Mouse (Mus musculus): ENCODE measurements around the gene Cdk9. TPM values are rescaled to one million over a fixed set of nuclear protein-coding genes. Genes with fewer than 3 reads are reported as not detected.

The Cdk9 gene
- total and polyA plus RNA-seq, 3 experiments, result 30.9 to 125 TPM; not detected in 1

GRCm38 (mm10) chr2:32694691-32695090 lies 18.2 kb downstream of the Cdk9 start:
- DNase-seq (ENCODE audit: low read depth, low spot score), result no peak
- Histone ChIP-seq H3K4me3 (ENCODE audit: control insufficient read depth in 1 of 2, insufficient read depth in 1 of 2, low read depth in 2 of 2, low read length in 2 of 2) (peak overlapping the region in 1 of 2 experiments; percentile 64; a peak in 2 of 4 replicates), H3K79me2 (ENCODE audit: control insufficient read depth, insufficient read depth, low read length, poor library complexity) (peaks cover 15% of the 10 kb centered on the region), H3K27ac (ENCODE audit: control insufficient read depth, low read depth, low read length) (no peak overlapping the region), H3K27me3 (ENCODE audit: control insufficient read depth in 1 of 2, insufficient read depth in 2 of 2, low read length in 2 of 2) (no peaks in the 10 kb centered on the region), H3K4me1 (ENCODE audit: control insufficient read depth in 1 of 2, insufficient read depth in 2 of 2, low read length in 2 of 2) (peaks cover 0 to 15% of the 10 kb centered on the region in 2 experiments; a peak in 2 of 4 replicates), H3K9me3 (replicated peaks; ENCODE audit: insufficient read depth, low read length) (no peaks in the 10 kb centered on the region), H3K36me3 (ENCODE audit: control insufficient read depth in 1 of 2, insufficient read depth in 2 of 2, low read length in 2 of 2) (peaks cover 0 to 10% of the 10 kb centered on the region in 2 experiments; a peak in 2 of 4 replicates), H3K9ac (ENCODE audit: control insufficient read depth, low read depth, low read length, poor library complexity, severe bottlenecking) (peak overlapping the region; percentile 68; the same call in 1 of the 2 replicates)
- TF ChIP-seq EP300 (IDR thresholded peaks at IDR 0.05; ENCODE audit: low read depth in 1 of 2, low read length in 2 of 2), result no peak
- no peak for TF ChIP-seq TAL1 (IDR thresholded peaks at IDR 0.05; ENCODE audit: low read length)
- TF ChIP-seq USF2 (IDR thresholded peaks at IDR 0.05; ENCODE audit: borderline replicate concordance in 1 of 2, insufficient read depth in 1 of 2, low read depth in 1 of 2, low read length in 2 of 2), result no peak

GRCm38 (mm10) chr2:32693823-32694411 lies 19.0 kb downstream of the Cdk9 start:
- Histone ChIP-seq H3K79me2 (ENCODE audit: control insufficient read depth, insufficient read depth, low read length, poor library complexity) (peaks cover 15% of the 10 kb centered on the region), H3K27ac (ENCODE audit: control insufficient read depth, low read depth, low read length) (peak overlapping the region; percentile 71)
- TF ChIP-seq CHD2 (IDR thresholded peaks at IDR 0.05; ENCODE audit: low read length) (no peak), ZKSCAN1 (IDR thresholded peaks at IDR 0.05; ENCODE audit: low read depth, low read length) (no peak), POLR2AphosphoS5 (IDR thresholded peaks at IDR 0.05; ENCODE audit: borderline replicate concordance, low read depth, low read length) (no peak), GATA1 (IDR thresholded peaks at IDR 0.05; ENCODE audit: low read depth, low read length) (peak; percentile 94), ZC3H11A (IDR thresholded peaks at IDR 0.05; ENCODE audit: low read depth, low read length) (no peak), GABPA (IDR thresholded peaks at IDR 0.05; ENCODE audit: low read depth, low read length) (no peak), MEF2A (IDR thresholded peaks at IDR 0.05; ENCODE audit: extremely low read depth, insufficient replicate concordance, low read depth, low read length, poor library complexity, severe bottlenecking) (no peak), MYB (IDR thresholded peaks at IDR 0.05; ENCODE audit: low read depth, low read length) (no peak), MXI1 (IDR thresholded peaks at IDR 0.05; ENCODE audit: low read depth, low read length) (peak; percentile 97), EP300 (IDR thresholded peaks at IDR 0.05; ENCODE audit: low read depth in 1 of 2, low read length in 2 of 2) (no peak; a peak in 1 of 4 replicates), JUND (IDR thresholded peaks at IDR 0.05; ENCODE audit: low read depth, low read length) (no peak), RAD21 (IDR thresholded peaks at IDR 0.05; ENCODE audit: low read depth, low read length) (no peak), RCOR1 (IDR thresholded peaks at IDR 0.05; ENCODE audit: low read depth, low read length) (no peak), MAZ (IDR thresholded peaks at IDR 0.05; ENCODE audit: low read depth, low read length) (peak; percentile 95; the same call in 1 of the 2 replicates), ZNF384 (IDR thresholded peaks at IDR 0.05; ENCODE audit: low read depth, low read length) (no peak), ELF1 (IDR thresholded peaks at IDR 0.05; ENCODE audit: low read depth, low read length) (no peak), SMC3 (IDR thresholded peaks at IDR 0.05; ENCODE audit: low read depth, low read length) (no peak), UBTF (IDR thresholded peaks at IDR 0.05; ENCODE audit: borderline replicate concordance, insufficient read depth, low read depth, low read length) (no peak), SIN3A (IDR thresholded peaks at IDR 0.05; ENCODE audit: low read length) (peak; percentile 94), BHLHE40 (IDR thresholded peaks at IDR 0.05; ENCODE audit: borderline replicate concordance, low read depth, low read length) (no peak), USF2 (IDR thresholded peaks at IDR 0.05; ENCODE audit: borderline replicate concordance in 1 of 2, insufficient read depth in 1 of 2, low read depth in 1 of 2, low read length in 2 of 2) (no peak), KAT2A (conservative IDR thresholded peaks at IDR 0.05; ENCODE audit: low read depth, low read length) (no peak; the same call in 1 of the 2 replicates), MYC (IDR thresholded peaks at IDR 0.05; ENCODE audit: low read depth, low read length) (peak; percentile 77; the same call in 1 of the 2 replicates), POLR2AphosphoS2 (IDR thresholded peaks at IDR 0.05; ENCODE audit: low read length) (peak; percentile 94), TBP (IDR thresholded peaks at IDR 0.05; ENCODE audit: low read depth, low read length) (peak; percentile 90), CHD1 (IDR thresholded peaks at IDR 0.05; ENCODE audit: low read depth, low read length) (no peak), MAX (IDR thresholded peaks at IDR 0.05; ENCODE audit: low read length) (peak; percentile 84), CTCF (IDR thresholded peaks at IDR 0.05 in 2 of 3, conservative IDR thresholded peaks at IDR 0.05 in 1 of 3; ENCODE audit: control insufficient read depth in 1 of 3, insufficient read depth in 1 of 3, low read depth in 2 of 3, low read length in 3 of 3, poor library complexity in 1 of 3, severe bottlenecking in 1 of 3) (peak; percentile 76 to 95 (median 87)), ZMIZ1 (IDR thresholded peaks at IDR 0.05; ENCODE audit: low read depth, low read length) (peak; percentile 92)

More at GRCm38 (mm10) chr2:32693823-32694411, 19.0 kb downstream of the Cdk9 start:
- peak; percentile 98 for DNase-seq (ENCODE audit: low read depth, low spot score)
- Histone ChIP-seq H3K4me1 (ENCODE audit: control insufficient read depth in 1 of 2, insufficient read depth in 2 of 2, low read length in 2 of 2) (peaks cover 0 to 15% of the 10 kb centered on the region in 2 experiments; a peak in 2 of 4 replicates), H3K36me3 (ENCODE audit: control insufficient read depth in 1 of 2, insufficient read depth in 2 of 2, low read length in 2 of 2) (peaks cover 0 to 10% of the 10 kb centered on the region in 2 experiments; a peak in 2 of 4 replicates), H3K9ac (ENCODE audit: control insufficient read depth, low read depth, low read length, poor library complexity, severe bottlenecking) (peak overlapping the region; percentile 97), H3K9me3 (replicated peaks; ENCODE audit: insufficient read depth, low read length) (no peaks in the 10 kb centered on the region), H3K27me3 (ENCODE audit: control insufficient read depth in 1 of 2, insufficient read depth in 2 of 2, low read length in 2 of 2) (no peaks in the 10 kb centered on the region), H3K4me3 (ENCODE audit: control insufficient read depth in 1 of 2, insufficient read depth in 1 of 2, low read depth in 2 of 2, low read length in 2 of 2) (peak overlapping the region; percentile 58 to 89)
